Mouse (Mus musculus) embryonic facial prominence, embryonic 15.5 days (tissue): ENCODE results near the gene Nucb2. TPM values are rescaled to one million over a fixed set of nuclear protein-coding genes. Genes with fewer than 3 reads are reported as not detected.

Experiments
- ATAC-seq: fragments of 200-750 bp; cut with Nextera tagmentation; 2 replicates; pipeline ENCODE4 v1.8.0; 2017; ENCODE audit warnings: low read depth, moderate TSS enrichment; ENCODE audit not compliant: insufficient number of reproducible peaks, low FRiP score, low TSS enrichment
- H3K27ac ChIP-seq: fragments of 300-500 bp; sonication (generic); replicated peaks from 2 replicates; pipeline ENCODE4 v1.5.1; 2015; ENCODE audit warnings: mild to moderate bottlenecking, inconsistent platforms
- H3K27me3 ChIP-seq: fragments of 300-500 bp; sonication (generic); 2 replicates; pipeline ENCODE4 v1.6.1; 2015; ENCODE audit warnings: inconsistent platforms
- H3K36me3 ChIP-seq: fragments of 300-500 bp; sonication (generic); 2 replicates; pipeline ENCODE4 v1.6.1; 2015; ENCODE audit warnings: mild to moderate bottlenecking, inconsistent platforms
- H3K4me1 ChIP-seq: fragments of 300-500 bp; sonication (generic); 2 replicates; pipeline ENCODE4 v1.6.1; 2015; ENCODE audit warnings: inconsistent platforms
- H3K4me2 ChIP-seq: fragments of 300-500 bp; sonication (generic); replicated peaks from 2 replicates; pipeline ENCODE4 v1.6.1; 2015; ENCODE audit warnings: mild to moderate bottlenecking, inconsistent platforms
- H3K4me3 ChIP-seq: fragments of 300-500 bp; sonication (generic); replicated peaks from 2 replicates; pipeline ENCODE4 v1.5.1; 2015; ENCODE audit warnings: mild to moderate bottlenecking, inconsistent platforms
- H3K9ac ChIP-seq: fragments of 300-500 bp; sonication (generic); 2 replicates; pipeline ENCODE4 v1.6.1; 2015; ENCODE audit warnings: inconsistent platforms
- H3K9me3 ChIP-seq: fragments of 300-500 bp; sonication (generic); replicated peaks from 2 replicates; pipeline ENCODE4 v1.6.1; 2016; ENCODE audit warnings: inconsistent platforms
- WGBS: fragments of 180-500 bp; shearing (Covaris S2); methylation state at CpG from one replicate; pipeline ENCODE4 v1.1.7; 2015; 5-methylcytosine and 5-hydroxymethylcytosine counted together
- polyA plus RNA-seq: library from polyadenylated mRNA; unstranded; fragments of >200 nt; fragmentation: Nextera tagmentation; extraction: Ambion mirVana; gene quantifications from 2 replicates; pipeline ENCODE4 v1.2.1, GENCODE M21; 2015

The Nucb2 gene
- polyA plus RNA-seq, 1 experiment from 2014 or later: 34.7 TPM

DNA sequence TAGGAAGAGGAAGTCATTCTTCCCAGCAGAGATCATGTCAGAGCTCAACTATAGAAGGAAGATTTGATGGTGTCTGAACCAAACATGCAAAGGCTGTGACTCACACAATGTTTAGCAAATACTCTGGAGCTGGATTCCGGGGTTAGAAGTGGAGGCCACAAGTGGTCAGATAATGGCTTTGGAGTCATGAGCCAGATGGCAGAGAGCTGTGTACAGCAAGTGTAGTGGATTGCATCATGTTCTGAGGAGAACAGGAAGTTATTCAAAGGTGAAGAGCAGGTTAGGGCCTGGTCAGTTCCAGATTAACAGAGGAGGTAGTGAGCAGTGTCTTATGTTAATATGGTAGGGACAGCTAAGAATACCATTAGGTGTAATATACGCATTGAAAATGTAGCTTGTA, 20.4 kb downstream of the Nucb2 start:
- Histone ChIP-seq H3K4me3 (no peak overlapping the region), H3K36me3 (peaks cover 48% of the 10 kb centered on the region)
- 93% methylated on average over 2 of the region's 2 CpGs for WGBS

DNA sequence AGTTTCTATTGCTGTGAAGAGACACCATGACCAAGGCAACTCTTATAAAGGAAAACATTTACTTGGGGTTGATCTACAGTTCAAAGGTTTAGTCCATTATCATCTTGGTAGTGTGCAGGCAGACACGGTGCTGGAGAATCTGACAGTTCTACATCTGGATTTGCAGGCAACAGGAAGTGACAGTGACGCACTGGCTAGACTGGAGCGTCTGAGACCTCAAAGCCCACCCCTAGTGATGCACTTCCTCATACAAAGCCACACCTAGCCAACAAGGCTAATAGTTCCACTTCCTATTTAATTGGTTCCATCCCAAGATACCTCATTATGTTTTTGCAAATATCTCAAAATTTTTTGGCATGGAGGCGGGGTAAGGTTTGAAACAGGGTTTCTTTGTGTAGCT, 25.6 kb downstream of the Nucb2 start:
- Histone ChIP-seq H3K27me3 (no peaks in the 10 kb centered on the region), H3K4me1 (no peaks in the 10 kb centered on the region), H3K9me3 (no peaks in the 10 kb centered on the region), H3K36me3 (peaks cover 44% of the 10 kb centered on the region), H3K27ac (no peak overlapping the region), H3K4me3 (no peak overlapping the region), H3K4me2 (no peak overlapping the region), H3K9ac (no peak overlapping the region)
- ATAC-seq: no peak
- WGBS: 60% methylated on average over 4 of the region's 4 CpGs

More for the DNA sequence above, 20.4 kb downstream of the Nucb2 start:
- Histone ChIP-seq H3K4me1 (no peaks in the 10 kb centered on the region), H3K9ac (no peak overlapping the region), H3K4me2 (no peak overlapping the region), H3K27me3 (no peaks in the 10 kb centered on the region), H3K9me3 (no peaks in the 10 kb centered on the region), H3K27ac (no peak overlapping the region)
- ATAC-seq: no peak

DNA sequence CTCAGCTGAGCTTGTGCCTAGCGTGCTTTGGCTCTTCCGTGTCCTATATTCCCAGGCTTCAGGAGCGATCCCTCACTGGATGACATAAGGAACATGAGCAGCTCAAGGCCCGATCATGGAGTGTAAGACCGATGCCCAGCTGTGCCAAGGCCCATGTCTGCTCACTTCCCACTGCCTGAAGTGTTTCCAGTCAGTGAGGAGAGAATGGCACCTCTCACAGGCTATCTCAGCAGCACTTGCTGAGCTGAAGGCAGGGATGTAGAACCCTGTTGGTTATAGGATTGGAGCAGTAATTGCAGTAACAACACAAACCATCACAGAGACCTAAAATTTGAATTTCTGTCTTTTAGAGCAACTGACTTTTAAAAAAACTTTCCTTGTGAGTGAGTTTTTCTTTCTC, 26.3 kb downstream of the Nucb2 start:
- Histone ChIP-seq H3K4me1 (no peaks in the 10 kb centered on the region), H3K36me3 (peaks cover 47% of the 10 kb centered on the region), H3K4me3 (no peak overlapping the region), H3K4me2 (no peak overlapping the region), H3K9me3 (no peaks in the 10 kb centered on the region), H3K27ac (no peak overlapping the region), H3K27me3 (no peaks in the 10 kb centered on the region), H3K9ac (no peak overlapping the region)
- 93% methylated on average over 5 of the region's 5 CpGs for WGBS
- ATAC-seq: no peak

DNA sequence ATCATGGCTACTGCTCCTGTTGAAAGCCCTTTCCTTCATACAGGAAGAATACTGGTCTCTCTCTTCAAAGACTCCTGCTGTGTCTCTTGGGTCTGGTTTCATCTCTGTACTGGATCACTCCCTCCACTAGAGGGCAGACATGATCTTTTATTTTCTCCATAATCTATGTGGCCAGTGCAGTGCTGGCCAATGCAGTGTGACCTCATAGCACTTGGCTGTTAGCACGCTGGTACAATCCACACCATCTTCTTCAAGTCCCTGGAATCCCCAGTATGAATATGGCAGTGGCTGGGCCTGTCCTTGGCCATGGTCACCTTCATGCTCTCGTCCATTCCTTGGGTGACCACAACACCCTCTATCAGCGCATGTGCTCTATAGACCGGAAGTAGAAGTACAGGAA, 27.1 kb downstream of the Nucb2 start:
- no peak overlapping the region for H3K27ac ChIP-seq
- peaks cover 46% of the 10 kb centered on the region for H3K36me3 ChIP-seq
- ATAC-seq: 0 out of 2 replicates have a peak, but pooled peaks have one; percentile 29
- H3K4me1 ChIP-seq: no peaks in the 10 kb centered on the region
- WGBS: 80% methylated on average over 4 of the region's 4 CpGs
- no peak overlapping the region for H3K4me2 ChIP-seq
- no peaks in the 10 kb centered on the region for H3K9me3 ChIP-seq
- no peak overlapping the region for H3K9ac ChIP-seq
- H3K27me3 ChIP-seq: no peaks in the 10 kb centered on the region
- H3K4me3 ChIP-seq: no peak overlapping the region

DNA sequence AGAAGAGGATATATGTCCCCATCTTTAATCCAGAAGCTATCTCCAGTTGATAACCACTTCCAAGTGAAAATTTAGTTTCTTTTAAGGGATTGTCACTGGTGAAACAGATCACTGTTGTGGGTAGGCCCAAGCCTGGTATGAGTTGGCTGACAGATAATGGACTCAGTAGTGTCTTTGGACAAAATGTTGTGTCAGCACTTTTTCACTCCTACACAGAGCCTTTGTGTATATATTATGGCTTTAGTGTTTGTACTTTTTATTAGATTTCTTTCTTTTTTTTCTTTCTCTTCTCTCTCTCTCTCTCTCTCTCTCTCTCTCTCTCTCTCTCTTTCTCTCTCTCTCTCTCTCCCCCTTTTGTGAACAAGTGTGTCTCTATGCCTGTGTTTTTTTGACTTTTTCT, 52.7 kb downstream of the Nucb2 start:
- no peak overlapping the region for H3K27ac ChIP-seq
- no peaks in the 10 kb centered on the region for H3K27me3 ChIP-seq
- H3K4me2 ChIP-seq: no peak overlapping the region
- no peak overlapping the region for H3K9ac ChIP-seq
- H3K4me3 ChIP-seq: no peak overlapping the region
- ATAC-seq: no peak
- no peaks in the 10 kb centered on the region for H3K4me1 ChIP-seq
- H3K9me3 ChIP-seq: no peaks in the 10 kb centered on the region
- H3K36me3 ChIP-seq: no peaks in the 10 kb centered on the region

DNA sequence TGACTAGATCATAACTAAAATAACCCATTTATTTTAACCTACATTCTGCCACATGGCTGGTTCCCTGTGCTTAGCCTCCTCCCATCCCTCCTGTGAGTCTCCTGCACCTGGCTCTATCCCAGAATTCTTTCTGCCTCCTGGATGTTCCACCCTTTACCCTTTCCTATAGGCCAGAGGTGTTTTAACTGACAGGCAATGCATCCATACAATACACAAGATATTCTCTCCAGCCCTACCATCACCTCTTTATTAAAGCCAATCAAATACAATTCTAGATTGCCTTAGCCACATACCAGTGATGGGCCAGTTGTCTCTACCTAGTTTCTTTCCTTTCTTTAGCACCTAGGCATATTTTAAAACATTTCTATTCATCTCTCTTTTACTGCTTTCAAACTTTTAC, 70.4 kb downstream of the Nucb2 start:
- H3K4me1 ChIP-seq: no peaks in the 10 kb centered on the region
- no peak overlapping the region for H3K4me3 ChIP-seq
- no peaks in the 10 kb centered on the region for H3K36me3 ChIP-seq
- no peak overlapping the region for H3K4me2 ChIP-seq
- no peaks in the 10 kb centered on the region for H3K27me3 ChIP-seq
- no peaks in the 10 kb centered on the region for H3K9me3 ChIP-seq
- no peak overlapping the region for H3K27ac ChIP-seq
- ATAC-seq: no peak
- no peak overlapping the region for H3K9ac ChIP-seq

Other genes starting within 250 kb of the Nucb2 start
- gene Plekha7, start 196.0 kb upstream of the Nucb2 start, polyA plus RNA-seq: 15.4 and 16.1 TPM in 2 replicates
- 696 and 834 TPM in 2 replicates for gene Rps13, start 170.2 kb upstream of the Nucb2 start, polyA plus RNA-seq
- gene Pik3c2a, start 60.9 kb upstream of the Nucb2 start, polyA plus RNA-seq: 21.2 and 21.9 TPM in 2 replicates